Mouse (Mus musculus): ENCODE results near the gene Ambra1.

DNA sequence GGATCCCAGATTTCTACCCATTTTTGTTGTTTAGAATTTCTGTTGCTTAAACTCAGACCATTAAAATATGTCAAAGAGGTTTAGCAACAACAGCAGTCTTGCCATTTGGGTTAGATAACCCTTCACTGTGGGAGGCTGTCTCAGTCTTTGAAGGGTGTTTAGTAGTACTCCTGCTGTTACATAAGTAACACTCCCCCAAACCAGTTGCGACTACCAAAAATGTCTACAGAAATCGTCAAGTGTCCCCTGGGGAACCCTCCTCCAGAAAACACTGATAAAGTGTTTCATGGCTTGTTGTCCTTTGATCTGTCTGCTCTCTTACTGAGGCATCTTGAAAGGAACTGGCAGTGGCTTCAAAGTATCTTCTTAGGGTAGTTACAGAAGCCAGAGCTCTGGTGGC lies 61.7 kb downstream of the Ambra1 start:
- TF ChIP-seq MAFK (IDR thresholded peaks at IDR 0.05; ENCODE audit: insufficient read depth, low read depth, low read length) (no peak), ZC3H11A (IDR thresholded peaks at IDR 0.05; ENCODE audit: borderline replicate concordance, low read depth, low read length) (no peak)

All from ES-E14 (cell line).